Mouse (Mus musculus) cerebellum, postnatal 10 days (tissue): ENCODE measurements around the gene H2afx.
"Not testable (repeated sequence)": the region's sequence is repeated elsewhere in the genome, so short reads cannot be mapped to it uniquely, and the experiment has no call there.

Experiments
- DNase-seq, 2 experiments: peaks; one replicate each; pipeline ENCODE4 v3.0.0; 2021; ENCODE audit warnings: mixed read lengths in 2 of 2

H2afx gene

DNA sequence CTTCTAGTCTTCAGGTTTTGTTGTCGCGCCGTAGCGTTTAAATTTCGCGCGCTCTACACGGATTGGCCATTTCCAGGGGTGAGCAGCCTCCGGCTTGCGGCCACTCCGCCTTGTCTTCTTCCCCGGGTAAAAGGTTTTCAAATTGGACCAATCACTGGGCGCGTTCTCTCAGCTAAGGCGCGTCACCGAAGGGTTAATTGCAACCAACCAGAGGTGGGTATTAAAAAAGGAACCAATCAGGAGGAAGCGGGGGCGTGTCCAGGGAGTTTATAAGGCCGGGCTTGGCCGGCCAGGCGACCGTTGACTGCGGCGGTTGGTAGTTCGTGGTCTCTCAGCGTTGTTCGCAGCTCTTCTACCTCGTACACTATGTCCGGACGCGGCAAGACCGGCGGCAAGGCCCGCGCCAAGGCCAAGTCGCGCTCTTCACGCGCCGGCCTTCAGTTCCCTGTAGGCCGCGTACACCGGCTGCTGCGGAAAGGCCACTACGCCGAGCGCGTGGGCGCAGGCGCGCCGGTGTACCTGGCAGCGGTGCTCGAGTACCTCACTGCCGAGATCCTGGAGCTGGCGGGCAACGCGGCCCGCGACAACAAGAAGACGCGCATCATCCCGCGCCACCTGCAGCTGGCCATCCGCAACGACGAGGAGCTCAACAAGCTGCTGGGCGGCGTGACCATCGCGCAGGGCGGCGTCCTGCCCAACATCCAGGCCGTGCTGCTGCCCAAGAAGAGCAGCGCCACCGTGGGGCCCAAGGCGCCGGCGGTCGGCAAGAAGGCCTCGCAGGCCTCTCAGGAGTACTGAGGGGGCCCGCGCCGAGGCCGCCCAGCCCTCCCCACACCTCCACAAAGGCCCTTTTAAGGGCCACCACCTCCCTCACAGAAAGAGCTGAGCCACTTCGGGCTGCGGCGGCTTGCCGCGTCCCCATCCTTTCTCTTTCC lies at the start of gene H2afx:
Gene H2afx (plus strand): TSS at position 299 of the 935 bp plus-strand sequence.
- DNase-seq, result peak; percentile 99

DNA sequence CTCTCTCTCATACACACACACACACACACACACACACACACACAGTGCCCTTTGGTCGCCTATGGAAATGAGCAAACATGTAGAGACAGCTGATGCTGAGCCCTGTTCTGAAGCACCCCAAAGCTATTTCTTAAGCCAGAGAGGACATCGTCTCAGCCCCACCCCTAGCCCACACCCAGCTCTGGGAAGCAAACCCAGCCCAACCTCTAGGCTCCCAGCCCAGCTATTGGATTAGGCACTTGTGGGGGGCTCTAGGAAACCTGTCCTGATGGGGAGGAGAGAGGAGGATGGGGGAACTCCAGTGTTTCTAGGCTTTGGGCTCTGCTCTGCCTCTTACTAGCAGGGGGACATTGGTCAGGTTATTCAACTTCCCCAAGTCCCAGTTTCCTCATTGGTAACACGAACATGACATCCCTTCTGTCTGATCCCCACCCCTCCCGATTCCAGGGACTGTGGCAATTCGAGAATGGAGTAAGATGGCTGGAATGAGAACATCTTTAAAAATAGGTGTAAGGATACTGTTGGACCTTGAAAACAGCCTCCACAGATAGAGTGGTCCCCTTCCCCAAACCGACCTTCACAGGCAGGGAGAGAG lies 48.1 kb upstream of the H2afx start:
- no peak for DNase-seq

DNA sequence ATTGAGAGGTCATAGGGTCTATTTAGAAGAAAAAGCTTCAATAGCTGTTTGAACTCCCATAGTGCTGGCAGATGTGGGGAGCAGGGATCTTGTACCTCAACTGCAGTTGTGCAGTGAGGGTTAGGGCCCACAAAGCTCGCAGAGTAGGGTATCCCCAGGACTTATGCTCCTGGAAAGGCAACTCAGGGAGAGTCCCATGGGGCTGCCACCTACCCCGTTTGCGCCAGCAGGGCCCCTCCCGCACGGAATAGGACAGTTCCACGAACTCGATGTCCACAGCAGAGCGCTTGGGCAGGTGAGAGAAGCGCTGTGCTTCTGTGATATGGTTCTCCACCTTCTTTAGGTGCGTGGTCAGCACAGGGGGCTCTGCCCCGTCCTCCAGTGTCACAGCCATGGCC lies 47.5 kb upstream of the H2afx start:
- peak in 1 of 2 experiments; percentile 44 for DNase-seq

DNA sequence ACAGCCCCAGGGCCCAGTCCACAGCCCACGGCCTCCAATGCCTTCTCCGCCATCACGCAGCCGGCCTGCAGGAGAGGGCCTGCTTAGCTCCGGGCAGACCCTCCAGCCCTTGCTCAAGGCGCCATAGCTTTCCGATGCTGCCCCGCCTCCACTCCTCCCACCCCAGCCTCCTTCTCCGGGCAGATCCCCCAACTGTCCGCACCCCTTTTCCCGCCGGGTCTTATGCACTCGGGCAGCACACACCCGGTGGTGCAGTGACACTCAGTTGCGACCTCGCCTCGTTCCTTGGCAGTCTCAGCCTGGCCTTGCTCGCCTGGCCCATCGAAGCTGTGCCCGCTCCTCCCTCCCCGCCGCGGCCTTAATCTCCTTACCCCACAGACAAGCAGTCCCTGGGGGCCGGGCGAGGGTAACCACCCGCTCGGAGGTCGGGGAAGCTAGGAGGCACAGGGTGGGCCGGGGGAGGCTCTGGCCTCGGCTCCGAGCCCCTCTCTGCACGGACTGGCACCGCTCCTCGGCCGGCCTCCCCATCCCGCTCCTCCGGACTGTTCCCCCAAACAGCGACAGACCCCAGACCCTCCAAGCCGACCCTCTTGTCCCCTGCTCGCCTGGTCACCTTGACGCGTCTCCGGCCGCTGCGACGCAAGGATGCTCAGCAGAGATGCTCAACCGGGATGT lies 47.0 kb upstream of the H2afx start:
- peak; percentile 72 to 74 for DNase-seq

DNA sequence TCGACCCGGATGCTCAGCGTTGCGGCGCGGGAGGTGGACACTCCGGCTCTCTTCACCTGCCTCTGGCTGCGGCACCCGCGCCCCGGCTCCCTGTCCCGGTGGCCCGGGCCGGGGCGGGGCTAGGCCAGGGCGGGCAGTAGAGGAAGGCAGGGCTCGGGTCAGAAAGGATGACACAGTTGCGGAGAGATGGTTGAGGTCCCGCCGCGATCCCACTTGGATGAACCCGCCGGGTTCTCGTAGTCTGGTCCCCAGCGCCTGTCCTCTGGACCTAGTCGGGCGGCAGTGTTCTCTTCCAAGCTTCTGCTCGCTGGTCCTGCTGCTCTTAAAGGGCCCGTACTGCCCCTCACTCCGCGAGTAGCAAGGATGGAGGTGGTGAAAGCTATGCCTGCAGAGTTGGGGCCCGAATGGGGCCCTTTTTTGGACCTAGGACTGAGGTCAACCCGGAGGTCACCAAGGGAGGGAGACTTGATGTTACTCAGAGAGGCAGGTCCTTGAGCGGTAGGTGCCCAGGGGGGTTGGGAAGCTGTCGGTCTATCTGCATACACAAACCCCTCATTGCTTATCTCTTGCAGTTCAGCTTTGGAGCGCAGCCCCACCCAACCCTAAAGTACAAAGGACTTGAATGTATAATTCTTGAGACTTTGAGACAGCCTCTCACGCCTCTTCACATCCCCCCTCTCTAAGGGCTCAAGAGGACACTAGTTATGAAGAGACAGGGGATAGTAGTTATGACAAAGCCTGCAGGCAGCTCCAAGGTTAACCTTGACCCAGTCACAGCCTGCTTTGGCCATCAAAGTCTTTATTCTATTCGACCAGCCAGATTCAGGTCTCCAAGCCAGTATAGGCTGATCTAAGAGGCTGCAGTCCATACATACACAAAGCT lies 46.2 kb upstream of the H2afx start, which contains the start of gene Abcg4:
Gene Abcg4 (minus strand): TSS at position 540 of the 883 bp plus-strand sequence.
- DNase-seq, result peak in 1 of 2 experiments; percentile 70

DNA sequence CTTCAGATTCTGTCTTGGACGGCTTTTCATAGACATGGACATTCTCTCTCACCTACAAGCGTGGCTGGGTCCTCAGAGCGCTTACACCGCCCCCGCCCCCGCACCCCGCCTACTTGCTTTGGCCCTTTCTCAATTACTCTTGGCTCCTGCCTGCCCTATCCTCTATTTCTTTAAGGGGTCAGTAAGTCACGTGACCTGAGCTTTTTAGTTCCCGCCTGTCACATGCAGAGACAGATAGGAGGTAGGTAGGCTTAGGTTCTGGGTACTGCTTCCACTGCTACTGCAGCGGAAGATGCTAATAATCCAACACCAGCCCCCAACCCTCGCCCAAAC lies 45.6 kb upstream of the H2afx start:
- peak; percentile 47 to 51 for DNase-seq

DNA sequence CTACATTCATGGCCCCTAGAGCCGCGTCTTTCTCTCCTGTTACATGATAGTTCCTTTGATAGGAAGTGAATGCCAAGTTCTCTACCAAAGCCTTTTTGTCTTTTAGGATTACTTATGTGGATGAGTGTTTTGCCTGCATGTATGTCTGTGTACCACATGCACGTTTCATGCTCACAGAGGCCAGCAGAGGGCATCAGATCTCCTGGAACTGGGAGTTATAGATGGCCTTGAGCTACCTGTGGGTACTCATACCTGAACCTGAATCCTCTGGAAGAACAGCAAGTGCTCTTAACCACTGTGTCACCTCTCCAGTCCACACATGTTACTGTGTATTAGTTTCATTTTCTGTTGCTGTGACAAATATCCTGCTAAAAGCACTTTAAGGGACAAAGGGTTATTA lies 42.0 kb upstream of the H2afx start:
- peak; percentile 73 for DNase-seq

DNA sequence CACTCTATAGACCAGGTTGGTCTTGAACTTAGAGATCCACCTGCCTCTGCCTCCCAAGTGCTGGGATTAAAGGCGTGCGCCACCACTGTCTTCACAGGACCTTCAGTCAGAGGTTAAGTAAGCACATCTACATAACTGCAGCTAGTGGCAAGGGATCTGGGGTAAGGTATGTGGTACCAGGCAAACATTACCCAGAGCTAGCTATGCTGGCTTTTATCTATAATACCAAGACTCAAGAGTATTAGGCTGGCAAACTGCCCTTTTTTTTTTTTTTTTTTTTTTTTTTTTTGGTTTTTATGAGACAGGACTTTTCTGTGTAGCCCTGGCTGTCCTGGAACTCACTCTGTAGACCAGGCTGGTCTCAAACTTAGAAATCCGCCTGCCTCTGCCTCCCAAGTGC lies 34.5 kb upstream of the H2afx start:
- not testable (repeated sequence) for DNase-seq

DNA sequence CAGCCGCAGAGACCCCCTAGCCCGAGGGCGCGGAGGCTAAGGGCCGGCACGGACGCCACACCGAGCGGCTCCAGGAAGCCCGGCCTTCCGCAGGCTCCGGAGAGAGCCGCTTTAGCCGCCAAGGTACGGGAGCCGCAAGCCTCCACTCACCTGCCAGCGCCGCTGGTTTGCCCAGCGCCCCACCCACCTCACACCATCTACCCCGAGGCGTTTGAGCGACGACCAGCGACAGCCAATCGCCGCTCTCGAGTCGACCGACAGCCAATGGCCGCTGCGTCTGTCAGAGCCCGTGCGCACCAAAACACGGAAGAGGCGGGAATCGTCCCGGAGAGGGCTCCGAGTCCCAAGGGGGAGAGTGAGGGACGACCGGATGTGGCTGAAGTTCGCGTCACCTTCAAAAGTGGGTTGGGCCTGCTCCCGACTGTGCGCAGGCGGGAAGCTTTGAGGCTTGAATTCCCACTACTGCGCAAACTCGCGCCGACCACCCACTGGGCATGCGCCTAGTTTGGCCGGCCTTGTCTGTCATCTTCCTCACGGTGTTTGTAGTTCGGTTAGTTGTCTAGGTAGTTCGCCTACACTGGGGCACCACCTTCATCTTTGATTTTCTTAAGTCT lies 28.9 kb upstream of the H2afx start, which contains the start of gene Hinfp:
Gene Hinfp (minus strand): TSS at position 206 of the 614 bp plus-strand sequence.
- DNase-seq, result peak; percentile 97 to 99

DNA sequence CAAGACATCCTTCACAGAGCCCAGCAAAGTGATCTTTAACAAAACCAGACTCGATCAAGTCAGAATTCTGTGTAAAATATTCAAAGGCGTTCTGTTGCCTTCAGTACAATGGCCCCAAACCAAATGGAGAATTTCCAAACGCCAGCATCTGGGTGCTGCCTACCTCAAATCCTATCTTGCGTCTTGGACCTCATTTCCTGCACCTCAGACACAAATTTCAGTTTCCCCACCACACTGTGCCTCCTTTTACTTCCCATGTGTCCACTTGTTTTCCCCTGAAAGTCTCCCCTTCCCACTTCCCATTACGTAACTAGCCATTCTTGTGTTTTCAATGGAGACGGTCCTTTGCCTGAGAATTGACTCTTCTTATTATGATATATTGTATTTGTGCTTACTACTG lies 28.0 kb upstream of the H2afx start:
- DNase-seq, result no peak

DNA sequence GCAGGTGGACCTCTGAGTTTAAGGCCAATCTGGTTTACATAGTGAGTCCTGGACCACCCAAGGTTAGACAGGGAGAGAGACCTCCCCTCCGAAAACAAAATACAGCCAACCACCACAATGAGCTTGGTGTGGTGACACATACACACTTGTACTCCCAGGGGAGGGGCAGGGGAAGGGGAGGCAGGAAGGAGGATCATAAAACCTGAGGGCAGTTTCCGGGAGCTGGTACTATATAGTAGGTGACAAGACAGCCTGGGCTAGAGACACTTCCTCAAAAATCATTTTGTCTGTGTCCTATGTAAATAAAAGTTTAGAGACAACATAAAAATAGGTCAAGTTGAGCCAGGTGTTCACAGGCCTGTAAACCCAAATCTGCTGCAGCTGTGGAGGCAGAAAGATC lies 27.2 kb upstream of the H2afx start:
- DNase-seq, result no peak

DNA sequence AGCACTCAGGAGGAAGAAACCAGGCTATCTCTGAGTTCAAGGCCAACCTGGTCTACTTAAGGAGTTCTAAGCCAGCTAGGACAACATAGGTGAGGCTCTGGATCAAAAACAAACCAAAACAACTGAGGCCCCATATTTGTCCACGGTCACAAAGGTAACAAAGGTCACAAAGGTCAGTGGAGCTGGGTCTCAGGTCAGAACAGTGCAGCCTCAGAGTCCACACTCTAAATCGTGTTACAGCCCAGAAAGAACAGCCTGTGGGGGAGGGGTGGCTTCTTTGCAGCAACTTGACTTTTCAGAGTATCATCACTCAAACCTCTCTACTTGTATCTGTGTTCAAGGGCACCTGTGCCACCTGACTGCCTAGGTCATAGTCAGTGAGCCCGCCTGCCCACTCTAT lies 24.7 kb upstream of the H2afx start:
- DNase-seq, result no peak

DNA sequence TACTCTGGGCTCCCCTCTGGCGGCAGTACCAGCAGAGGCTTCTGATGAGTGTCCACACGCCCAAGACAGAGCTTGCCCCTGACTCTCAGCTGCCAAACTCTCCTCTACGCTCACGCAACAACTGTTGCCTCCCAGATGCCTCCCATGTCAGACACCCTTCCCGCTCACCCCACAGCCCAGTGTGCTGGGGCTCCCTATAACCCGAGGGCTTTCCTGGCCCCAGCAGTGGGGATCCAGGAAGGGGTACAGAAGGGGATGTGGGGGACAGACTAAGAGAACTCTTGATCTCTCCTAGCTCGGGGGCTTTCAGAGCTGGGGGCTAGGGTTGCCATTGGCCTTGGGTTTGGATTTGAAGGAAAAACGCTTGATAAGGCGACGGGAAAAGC lies 23.8 kb upstream of the H2afx start:
- no peak for DNase-seq

DNA sequence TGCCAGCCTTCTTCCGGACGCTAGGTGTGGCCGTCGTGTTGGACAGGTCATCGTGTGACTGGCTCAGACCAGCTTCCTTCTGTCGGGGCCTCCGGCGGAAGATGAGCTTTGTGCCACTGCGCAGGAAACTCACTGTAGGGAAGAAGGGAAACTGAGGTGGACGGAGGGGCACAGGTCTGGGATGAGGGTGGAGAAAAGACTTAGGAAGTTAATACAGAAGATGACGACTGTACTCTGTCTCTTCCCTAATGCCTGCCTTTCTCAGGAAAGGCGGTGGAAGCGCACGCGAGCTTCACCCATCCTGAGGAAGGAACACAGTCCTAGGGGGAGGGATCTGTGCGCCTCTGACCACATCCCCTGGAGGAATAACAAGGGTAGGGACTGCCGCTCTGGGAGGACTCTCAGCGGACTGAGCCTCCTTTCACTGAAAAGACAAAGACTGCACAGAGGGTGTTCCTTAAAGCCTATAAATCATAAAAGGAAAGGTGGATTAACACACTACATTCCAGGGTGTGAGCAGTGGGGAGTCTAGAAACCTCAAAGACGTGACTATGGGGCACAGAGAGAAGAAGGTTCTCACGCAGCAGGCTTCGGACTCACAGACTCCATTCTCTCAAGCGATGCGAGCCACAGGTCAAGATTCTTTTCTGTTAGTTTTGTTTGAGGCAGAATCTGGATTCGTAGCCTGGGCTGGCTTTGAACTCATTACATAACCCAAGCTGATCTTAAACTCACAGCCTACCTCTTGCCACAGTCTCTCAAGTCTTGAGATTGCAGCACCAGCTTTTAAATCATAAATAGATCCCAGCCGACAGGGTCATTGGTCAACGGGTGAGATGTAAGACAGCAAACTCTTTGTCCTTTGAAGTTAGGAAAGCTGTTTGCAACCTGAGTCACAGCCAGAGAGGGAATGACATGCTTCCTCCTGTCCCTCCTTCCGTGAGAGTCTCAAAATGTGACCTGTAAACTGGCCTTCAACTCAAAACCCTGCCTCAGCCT lies 23.1 kb upstream of the H2afx start:
- DNase-seq, result no peak

DNA sequence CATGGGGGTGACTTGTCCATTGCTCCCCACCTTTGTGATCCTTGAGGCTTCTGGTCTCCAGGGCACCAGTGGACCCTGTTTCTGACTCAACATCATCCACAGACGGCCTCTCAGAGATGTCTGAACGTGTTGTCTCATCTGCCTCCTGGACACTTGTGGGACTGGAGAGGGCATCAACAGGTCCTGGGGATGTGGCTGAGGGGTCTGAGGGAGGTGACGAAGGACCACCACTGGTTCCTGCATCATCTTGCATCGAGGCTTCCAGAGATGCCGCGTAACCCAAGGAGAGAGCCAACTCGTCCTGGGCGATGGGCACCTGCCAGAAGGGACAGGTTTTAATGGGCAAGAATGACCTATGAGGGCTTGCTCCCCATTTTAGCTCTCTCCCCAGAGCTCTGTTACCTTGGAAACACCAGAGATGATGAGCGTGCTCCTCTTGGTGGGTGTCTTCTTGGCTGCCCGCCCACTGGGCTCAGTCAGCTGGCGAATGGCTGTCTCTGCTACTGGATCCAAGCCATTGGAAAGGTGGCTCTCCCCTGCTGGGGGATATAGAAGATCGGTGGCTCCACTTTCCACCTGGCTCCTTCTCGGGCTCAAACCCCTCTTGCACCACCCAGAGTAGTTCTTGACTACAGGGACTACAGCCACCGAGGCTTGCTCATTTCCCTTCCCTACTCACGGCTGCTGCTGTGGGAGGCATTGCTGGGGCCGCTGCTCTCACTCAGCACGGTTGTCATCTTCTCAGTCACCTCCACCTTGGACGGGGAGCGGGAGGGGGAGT lies 20.8 kb upstream of the H2afx start:
- DNase-seq, result peak; percentile 88

DNA sequence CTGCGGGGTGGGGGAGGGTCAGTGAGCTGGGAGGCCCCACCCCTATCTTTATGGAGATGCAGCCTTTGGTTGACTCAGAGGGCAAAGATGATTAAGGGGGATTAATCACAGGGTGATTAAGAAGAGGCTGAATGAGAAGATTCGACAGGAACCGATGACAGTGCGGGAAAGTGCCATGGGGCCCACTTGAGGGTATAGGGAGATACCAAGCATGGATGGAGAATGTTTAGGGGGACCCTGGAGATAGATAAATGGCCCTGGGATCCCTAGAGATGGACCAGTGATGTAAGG lies 20.3 kb upstream of the H2afx start:
- no peak for DNase-seq

DNA sequence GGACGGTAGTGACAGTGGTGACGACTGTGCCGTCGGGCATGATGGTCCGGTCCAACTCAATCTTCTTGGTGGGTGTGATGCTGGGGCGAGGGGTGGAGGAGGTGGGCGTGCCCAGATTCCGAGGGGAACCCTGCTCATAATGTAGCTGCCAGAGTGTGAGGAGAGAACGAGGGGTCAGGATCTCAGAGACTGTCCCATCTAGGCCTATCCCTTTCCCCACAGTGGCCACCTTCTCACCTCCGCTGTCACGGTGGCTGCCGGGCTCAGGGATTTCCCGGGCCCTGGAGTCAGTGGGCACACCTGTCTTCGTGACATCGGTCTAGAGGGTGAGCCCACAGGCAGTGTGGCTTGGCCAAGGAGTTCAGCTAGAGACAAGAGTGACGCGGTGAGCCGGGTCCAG lies 19.6 kb upstream of the H2afx start:
- no peak for DNase-seq

DNA sequence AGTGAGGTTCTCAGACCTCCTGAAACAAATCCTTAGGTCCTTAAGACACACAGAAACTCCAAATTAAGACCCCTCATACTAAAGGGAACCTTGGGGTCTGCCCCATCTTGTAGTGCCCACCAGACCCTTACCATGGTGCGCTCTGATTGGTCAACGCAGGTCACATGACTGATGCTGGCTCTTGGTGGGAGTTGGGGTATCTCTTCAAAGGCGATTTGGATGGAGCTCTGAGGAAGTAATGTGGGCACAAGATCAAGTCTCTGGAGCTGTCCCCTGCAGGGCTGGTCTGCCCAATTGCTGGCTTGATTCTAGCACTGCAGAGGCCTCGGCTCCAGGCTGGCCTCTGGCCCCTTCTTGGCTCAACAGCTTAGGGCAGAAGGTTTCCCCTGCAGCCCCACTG lies 17.0 kb upstream of the H2afx start:
- peak; percentile 41 to 42 for DNase-seq

DNA sequence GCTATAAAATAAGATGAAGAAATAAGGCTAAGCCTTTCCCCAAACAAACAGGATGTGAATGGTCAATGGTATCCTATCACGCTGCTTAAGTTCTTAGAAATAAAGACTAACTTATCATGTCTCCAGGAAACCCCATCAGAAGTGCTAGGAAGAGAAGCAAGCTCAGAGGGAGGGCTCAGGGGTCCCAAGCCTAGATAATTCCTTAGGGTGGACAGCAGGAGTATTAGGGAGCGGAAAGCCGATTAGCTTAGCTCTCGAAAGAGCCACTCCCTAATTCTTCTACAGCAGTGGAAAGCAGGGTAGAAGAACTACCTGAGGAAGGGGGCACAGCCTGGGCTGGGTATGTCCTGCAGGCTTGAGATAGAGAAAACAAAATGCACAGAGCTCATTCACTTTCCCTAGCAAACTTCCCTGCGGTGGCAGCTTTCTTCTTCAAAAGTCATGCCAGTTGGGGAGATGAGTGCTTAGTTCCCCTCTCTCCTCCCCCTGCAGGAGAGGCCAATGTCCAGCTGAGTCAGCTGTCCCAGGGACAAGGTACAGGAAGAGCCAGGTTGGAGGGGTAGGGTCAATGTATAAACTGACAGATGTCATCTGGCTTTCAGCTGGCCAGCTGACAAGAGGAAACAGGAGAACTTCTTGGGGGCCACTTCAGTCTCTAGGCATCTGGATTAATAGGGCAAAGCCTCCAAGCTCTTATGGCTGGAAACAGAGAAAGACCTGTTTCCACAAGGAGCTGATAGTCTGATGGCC lies 16.2 kb upstream of the H2afx start:
- DNase-seq, result no peak

DNA sequence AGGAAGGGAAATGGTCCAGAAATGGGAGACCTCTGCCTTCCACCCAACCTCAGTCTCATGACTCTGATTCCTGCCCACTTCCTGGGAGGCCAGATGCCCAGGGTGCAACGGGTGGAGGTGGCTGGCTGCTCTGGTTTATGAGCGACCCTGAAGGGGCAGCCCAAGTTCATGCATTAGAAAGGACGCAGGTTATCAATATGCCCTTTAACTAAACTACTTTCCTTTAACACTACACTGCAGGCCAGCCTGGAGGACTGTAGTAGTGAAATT lies 15.7 kb upstream of the H2afx start:
- DNase-seq, result no peak
